Mouse (Mus musculus): ENCODE measurements around the gene Prpf8.

Gene Prpf8

DNA sequence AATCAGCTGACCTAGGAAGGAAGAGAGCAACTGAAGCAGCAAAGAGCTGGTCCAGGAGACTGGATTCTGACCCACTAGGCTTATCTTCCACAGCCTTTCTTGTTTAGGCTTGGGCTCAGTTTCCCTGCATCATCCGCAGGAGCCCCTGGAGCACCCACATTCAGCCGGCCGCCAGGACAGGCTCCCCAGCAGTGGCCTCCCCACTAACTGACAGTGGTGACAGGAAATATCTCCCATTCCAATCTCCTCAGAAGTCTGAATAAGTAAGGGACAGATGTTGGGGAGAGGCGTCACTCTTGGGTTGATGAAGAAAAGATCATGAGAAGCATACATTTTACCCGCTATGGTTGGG lies 26.9 kb upstream of the Prpf8 start:
- DNase-seq (ENCODE audit: low spot score in 2 of 2) = no peak

DNA sequence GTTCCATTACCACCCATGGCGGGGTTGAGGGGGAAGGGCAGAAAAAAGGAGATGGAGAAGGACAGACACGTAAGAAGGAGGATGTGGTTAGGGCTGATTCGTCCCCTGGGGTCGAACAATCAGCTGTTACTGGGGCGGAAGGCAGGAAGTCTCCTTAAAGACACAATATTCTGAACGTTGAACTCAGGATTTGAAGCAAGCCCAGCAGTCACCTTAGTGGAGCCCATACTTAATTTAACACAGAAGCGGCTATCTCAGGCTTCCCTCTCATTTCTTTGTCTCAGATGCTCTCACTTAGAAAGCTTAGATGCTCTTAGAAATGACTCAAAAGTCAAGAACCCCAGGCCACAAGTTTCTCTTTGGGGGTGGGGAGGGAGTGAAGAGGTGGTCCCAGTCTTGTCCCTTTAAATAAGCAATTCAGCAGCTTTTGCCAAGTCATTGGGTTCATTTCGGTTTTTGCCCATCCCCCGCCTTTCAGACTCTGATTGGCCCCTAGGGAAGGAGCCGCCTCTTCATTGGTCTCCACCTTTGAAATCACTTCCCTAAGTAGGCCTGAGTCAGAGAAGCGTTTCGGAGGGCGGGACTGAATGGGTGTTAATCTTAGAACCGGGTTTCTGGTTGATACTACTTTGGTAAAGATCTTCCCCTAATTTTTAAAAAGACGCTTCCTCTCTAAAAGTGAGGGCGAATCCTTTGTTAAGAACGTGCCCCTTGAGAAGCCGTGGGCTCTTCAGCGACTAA lies 26.3 kb upstream of the Prpf8 start:
- peak; percentile 89 to 90 for DNase-seq (ENCODE audit: low spot score in 2 of 2)

DNA sequence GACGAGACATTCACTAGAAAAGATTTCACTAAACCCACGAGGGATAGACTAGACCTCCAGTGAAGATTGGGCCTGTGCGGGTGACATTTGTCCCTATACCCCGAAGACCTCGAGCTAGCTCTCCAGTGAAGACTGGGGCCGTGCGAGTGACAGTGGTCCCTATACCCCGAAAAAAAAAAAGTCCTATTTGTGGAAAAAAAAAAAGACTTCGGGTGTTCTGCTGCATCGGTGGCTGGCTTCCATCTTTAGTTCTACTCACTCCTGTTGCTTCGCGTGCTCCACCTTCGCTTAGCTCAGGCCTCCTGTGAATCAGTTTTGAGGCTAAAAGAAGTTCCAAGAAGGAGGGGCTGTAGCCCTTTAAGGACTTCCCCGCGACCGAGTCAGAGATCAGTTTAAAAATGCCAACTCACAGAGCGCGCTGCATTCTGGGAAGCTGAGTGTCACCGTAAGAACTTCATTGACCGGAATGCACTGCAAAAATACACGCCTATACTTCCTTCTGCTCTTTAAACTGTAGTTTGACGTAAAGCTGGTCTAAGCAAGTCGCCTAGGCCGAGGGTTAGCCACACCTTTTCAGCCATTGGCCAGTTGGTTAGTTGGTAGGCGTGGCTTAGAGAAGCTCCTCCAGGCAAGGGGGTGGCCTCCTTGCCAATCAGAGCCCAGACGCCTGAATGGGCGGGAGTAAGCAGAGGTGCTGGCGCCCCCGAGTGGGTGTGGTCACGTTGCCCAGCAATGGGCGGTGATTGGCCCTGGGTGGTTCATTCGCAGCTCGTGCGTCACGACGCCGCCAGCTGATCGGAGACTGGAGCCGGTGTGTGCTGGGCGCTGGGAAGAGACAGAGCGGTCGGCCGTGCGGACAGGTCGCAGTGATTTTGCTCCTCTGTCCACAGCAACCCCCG lies 25.5 kb upstream of the Prpf8 start, which contains the start of gene Tlcd2:
Gene Tlcd2, plus strand, starts transcription at position 872 of the 899 bp plus-strand sequence.
- peak; percentile 98 to 99 for DNase-seq (ENCODE audit: low spot score in 2 of 2)

DNA sequence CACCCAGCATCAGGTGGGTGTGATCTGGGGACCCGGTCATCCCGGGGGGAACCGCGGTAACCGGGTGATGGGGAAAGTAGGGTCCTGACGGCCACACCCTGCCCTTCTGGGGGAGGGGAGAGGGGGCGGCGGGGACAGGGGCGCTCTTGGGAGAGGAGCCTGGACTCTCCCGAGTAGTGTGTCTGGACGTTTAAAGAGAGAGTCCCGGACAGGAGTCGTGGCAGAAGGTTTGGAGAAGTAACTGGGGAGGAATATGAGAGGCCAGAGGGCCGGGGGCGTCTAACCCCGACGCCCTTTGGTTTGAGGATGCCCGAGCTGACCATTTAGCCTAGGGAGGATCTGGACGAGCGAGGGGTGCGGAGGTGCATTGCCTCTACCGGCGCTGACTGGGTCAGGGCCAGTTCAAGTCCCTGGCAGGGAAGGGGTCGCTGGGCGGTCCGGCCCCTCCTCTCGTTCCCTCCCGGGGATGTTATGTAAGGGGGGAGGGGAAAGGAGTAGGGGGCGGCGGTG lies 24.8 kb upstream of the Prpf8 start:
- no peak for DNase-seq (ENCODE audit: low spot score in 2 of 2)

DNA sequence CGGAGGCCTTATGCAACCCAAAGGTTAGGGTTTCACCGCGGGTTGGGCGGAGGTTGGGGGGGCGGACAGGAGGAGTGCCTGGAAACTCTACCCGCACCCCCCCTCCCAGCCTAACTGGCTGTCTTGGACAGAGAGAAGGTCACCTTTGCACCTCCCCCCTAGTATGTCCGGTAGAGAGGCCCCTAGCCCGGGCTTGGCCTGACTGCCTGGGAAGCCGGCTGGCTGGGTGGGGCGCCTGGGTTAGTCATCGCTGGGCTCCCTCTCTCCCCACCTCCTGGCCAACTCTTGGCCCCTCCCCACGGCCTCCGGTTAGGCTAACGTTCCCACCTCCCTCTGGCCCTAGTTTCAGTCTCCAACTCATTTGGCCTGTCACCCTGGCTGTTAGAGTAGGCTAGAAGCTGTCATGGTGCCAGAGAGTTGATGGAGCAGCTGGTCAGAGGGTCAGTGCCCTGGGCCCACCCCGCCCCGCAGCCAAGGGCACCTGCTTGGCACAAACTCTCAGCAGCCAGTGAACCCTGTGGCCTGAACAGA lies 24.3 kb upstream of the Prpf8 start:
- DNase-seq (ENCODE audit: low spot score in 2 of 2) = peak; percentile 65 to 84

DNA sequence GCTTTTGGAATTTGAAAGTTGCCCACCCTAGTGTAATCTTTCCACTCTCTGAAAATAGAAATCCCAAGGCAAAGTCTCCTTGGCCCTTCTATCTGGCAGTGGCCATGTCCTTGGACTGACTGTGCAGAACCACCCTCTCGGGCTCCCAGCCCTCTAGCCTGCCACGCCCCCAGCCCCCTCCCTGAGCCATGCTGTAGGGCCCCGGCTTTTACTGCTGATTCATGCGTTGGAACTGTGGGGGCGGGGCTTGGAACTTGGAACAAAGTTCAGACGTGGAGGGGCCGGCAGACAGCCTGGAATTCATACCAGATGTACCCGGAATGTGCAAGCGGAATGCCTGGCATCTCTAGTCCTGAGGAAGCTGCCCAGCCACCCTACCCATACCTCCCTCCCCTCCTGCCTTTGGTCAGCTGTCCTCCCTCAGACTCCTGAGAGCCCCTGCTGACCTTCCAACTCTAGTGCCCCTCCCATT lies 23.7 kb upstream of the Prpf8 start:
- peak; percentile 77 to 85 for DNase-seq (ENCODE audit: low spot score in 2 of 2)

DNA sequence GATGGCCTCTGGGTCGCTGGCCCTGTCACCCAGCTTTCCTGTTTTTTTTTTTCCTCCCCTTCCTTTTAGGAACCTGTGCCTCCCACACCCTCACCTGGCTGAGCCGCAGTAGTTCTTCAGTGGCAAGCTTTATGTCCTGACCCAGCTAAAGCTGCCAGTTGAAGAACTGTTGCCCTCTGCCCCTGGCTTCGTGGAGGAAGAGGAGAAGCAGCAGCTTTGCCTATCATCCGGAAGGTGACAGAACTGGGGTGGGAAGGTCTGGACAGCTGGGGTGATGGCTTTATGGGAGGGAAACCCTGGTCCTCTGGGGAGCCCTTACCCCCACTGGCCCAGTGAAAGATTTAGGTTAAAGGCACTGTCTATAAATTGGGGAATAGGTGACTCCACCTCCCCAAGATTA lies 23.0 kb upstream of the Prpf8 start:
- DNase-seq (ENCODE audit: low spot score in 2 of 2) = no peak

DNA sequence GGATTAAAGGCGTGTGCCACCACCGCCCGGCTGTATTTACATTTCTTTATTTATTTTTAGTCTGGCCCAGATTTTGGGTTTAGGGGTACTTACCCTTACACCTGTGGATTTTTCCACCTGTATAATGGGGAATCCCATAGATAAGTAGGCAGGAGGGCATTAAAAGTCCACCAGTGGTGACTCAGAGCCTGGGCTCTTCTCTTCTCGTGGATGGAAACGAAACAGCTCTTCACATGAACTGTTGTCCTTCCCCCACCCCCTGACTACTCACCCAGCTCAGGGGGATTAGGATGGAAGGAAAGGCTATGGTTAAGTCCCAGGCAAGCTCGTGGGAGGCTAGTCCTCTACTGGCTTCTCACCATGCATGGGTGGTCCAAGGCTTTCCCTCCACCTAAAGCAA lies 22.2 kb upstream of the Prpf8 start:
- DNase-seq (ENCODE audit: low spot score in 2 of 2) = no peak

DNA sequence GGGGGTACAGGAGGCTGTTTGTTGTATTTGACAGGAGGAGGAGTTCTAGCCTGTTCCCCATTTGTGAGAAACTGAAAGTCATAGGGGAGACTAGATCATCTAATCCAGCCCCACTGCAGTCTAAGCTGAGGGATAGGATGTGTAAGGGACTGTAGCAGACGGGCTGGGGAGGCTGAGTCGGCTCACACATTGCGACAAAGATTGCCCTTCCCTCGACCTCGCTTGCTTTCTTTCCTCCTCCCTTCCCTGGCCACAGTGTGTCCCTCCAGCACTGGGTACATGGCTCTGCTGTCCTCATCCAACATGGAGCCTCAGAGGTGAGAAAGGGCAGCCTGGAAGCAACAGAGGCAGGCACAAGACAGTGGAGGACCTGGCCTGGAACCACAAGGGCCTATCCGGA lies 21.6 kb upstream of the Prpf8 start:
- DNase-seq (ENCODE audit: low spot score in 2 of 2) = no peak

DNA sequence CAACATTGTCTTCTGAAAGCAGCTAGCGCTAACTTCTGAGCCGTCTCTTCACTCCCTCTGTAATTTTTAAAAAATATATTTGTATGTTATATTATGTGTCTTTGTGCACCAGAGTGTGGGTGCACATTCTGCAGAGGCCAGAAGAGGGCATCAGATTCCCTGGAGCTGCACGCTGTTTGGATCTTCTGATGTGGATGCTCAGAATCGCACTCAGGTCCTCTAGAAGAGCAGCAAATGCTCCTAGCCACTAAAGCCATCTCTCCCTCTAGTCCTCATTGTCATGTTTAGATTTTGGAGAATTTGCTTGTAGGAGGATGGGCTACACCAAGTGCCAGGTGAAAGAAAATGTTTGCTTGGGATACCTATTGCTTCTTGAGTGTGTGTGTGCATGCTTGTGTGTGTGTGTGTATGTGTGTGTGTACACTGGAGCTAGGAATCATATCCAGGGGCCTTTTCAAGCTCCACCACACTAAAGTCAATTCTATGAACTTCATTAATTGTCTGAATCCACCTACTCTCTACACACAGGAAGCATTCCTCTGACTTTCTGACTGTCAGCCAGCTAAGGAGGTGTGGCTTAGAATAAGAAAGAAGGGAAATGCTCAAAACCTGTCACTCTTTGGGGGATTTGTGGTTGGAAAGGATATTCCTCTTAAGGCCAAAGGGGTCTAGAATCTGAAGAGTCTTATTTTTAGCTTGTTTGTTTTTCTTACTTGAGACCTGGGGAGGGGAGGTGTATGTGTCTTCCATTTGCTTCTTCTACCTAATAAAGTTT lies 19.7 kb upstream of the Prpf8 start:
- no peak for DNase-seq (ENCODE audit: low spot score in 2 of 2)

DNA sequence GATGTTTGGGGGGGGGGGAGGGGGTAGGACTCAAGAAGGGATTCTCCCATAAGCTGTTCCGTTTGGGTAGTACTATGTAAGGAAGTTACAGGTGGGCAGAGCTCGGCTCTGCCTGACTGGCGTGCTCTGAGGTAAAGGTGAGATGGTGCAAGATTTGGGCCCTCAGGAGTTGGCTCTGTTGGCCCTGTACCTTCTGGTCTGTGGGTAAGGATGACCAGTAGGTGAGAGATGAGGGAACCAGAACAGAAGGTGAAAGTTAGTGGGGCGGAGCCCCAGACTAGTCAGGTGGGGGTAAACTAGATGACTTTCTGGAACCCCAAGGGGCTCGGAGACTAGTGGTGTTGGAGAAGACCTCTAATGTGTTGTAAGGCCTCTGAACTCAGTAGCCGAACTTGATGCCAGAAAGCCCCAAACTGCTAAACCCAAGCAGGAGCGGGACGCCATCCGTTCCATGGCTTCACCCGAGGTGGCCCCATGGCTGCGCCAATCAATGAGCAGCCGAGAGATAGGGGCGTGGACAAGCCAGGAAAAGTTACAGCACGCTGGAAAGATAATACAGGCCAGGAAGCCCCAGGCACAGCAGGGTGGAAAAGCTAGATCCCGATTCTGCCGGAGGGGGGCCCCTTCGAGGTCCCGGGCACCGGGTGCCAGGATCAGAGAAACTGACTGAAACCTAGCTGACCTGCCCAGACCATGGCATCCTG lies 19.0 kb upstream of the Prpf8 start:
- peak; percentile 56 to 78 for DNase-seq (ENCODE audit: low spot score in 2 of 2)

DNA sequence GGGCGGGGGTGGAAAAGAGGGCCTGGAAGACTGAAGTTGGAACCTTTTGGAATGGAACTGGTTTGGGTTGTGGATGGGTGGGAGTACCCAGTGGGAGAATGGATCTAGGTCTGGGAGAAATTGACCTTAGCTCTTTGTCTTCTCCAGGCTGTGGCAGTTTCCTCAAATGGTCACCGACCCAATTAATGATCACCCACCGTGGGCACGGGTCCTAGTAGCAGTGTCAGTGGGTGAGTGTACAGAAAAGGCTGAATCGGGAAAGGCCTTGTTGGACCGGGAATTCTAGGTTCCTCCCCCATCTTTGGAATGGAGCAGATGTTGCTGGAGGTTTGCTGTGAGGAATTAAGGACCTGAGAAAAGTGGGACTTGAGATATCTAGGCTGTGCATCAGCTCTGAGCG lies 18.2 kb upstream of the Prpf8 start:
- no peak for DNase-seq (ENCODE audit: low spot score in 2 of 2)

DNA sequence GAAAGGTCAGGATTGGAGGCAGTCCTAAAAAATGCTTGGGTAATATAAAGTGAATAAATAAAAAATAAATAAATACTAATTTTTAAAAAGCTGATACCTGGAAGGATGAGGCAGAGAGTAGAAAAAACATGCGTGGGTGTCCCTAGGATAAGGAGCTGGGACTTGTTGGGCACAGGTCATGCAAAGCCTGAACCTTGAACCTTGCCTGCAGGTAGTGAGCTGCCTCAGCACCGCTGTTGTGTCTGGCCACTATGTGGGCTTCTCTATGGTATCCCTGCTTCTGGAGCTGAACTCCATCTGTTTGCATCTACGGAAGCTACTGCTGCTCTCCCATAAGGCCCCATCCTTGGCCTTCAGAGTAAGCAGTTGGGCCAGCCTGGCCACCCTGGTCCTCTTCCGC lies 17.4 kb upstream of the Prpf8 start:
- DNase-seq (ENCODE audit: low spot score in 2 of 2) = no peak

DNA sequence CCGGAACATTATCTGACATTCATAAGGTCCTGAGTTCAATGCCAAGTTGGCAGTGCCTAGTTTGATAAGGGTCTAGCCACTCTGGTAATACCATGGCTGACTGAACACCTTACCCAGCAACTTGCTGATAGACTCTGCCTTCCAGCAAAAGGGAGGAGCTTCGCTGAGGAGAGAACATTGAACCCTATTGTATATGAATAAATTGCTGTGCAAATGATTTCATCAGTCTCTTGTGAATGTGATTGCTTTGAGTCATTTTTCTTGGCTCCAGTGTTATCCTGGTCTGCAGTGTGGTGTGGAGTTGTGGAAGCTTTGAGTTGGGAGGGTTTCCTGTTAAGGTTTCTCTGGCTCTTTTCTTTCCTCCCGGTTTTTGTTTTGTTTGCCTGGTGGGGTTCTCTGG lies 15.9 kb upstream of the Prpf8 start:
- no peak for DNase-seq (ENCODE audit: low spot score in 2 of 2)

DNA sequence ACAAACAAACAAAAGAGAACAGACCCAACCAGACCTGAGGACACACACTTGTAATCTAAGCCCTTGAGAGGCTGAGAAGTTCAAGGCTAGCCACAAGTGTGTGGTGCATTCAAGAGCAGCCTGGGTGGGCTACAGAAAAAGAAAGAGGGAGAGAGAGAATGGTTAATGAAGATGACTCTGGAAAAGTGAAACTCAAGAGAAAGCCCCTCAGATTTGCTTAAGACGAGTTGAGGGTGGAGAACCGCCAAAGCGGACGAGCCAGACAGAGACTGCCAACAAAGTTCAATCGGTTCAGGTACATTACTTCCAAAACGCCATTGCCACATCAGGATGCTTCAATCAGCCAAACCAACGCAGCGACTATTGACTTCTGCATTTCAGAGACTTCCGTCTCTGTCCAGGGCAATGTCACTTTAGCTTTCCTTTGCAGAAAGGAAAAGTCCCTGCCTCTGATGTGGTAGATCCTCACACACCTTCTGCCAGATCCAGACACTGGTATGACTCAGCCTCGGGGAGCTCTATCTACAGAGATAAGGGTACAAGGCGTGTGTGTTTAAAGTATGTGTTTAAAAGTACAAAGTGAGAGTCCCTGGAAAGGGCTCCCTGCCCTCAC lies 14.0 kb upstream of the Prpf8 start:
- DNase-seq (ENCODE audit: low spot score in 2 of 2) = no peak

DNA sequence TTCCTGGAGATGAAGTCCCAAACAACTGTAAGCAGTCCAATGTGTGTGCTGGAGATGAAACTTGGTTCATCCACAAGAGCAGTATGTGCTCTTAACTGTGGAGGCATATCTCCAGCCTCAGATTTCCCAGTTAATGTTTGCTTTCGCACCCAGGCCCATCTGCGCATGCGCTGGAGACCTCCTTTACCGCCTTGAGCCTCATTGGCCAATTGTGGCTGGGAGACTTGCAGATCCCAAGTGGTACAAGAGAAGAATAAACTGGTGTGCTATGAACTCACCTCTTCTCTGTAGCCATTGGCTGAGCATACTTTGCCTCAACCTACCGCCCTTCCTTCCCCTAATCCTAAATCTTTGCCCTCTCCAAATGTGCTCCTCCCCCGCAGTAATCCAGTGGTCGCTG lies 13.2 kb upstream of the Prpf8 start:
- no peak for DNase-seq (ENCODE audit: low spot score in 2 of 2)

DNA sequence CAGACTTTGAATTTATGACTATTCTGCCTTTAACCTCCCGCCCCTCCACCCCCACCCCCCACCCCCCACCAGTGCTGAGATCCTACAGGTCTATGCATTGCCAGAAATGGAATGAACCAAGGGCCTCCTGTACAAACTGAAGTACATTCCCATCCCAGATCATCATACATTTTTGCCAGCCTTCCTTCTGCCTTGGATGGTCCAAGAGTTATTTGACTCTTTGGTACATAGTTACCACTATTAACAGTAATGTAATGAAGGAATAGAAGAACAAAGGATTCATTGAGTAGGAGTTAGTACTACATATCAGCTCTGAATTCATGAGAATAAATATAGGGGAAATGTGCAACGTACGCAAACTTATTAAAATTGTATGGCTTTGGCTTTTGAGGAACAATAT lies 424 bp upstream of the Prpf8 start:
- DNase-seq (ENCODE audit: low spot score in 2 of 2) = no peak

DNA sequence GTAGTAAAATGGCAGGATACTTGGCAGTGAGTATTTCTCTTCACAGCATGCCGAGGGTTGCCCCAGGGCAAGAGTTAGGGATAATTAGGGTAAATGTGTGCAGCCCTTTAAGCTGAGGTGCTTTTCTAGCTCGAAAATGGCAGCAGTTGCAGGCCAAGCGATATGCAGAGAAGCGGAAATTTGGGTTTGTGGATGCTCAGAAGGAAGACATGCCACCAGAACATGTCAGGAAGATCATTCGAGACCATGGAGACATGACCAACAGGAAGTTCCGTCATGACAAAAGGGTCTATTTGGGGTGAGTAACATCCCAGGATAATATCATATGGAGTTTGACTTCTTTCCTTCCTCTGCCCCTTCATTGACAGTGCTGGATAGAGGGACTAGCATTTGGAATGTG lies 880 bp downstream of the Prpf8 start:
- no peak for DNase-seq (ENCODE audit: low spot score in 2 of 2)

DNA sequence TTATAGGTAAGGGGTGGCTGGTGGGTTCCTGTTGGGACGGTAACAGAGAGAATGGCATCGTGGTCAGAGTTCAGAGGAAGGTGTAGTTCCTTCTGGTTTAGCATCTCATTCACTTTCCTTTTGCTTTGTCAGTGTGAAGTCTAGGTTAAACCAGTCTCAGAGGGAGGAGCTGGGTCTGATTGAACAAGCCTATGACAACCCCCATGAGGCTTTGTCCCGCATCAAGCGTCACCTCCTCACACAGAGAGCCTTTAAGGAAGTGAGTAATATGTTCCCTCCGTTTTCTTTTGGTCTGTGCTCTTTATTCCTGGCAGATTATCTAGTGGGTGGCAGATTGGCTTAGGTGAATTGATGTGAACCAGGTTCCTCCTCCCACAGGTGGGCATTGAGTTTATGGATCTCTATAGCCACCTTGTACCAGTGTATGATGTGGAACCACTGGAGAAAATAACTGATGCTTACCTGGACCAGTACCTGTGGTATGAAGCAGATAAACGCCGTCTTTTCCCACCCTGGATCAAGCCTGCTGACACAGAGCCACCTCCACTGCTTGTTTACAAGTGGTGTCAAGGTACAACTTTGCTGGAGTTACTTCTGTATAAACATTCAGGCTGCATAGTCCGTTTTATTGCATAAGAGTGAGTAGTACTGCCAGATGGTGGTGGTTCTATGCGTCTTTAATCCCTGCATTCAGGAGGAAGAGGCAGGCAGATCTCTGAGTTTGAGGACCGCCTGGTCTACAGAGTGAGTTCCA lies 7.9 kb downstream of the Prpf8 start:
- DNase-seq (ENCODE audit: low spot score in 2 of 2) = no peak

DNA sequence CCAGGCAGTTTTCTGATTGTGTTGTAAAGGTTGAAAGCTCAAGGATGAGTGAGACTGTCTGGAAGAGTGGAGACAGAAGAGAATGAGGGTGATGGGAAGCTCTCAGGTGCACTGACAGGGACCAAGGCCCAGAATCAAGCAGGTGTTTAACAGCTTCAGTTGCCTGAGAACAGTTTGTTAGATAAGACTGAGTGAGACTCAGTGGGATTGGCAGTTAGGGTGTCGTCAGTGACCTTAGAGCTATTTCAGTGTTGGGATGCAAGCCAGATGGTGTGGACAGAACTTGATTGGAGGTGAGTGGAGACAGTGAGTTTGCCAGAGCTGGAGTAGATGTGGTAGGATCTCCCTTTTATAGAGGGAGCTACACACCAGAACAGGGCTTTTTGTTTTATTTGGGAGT lies 11.5 kb downstream of the Prpf8 start:
- no peak for DNase-seq (ENCODE audit: low spot score in 2 of 2)

Measured in spleen, postnatal 4 days (tissue).